Mouse (Mus musculus) forebrain, embryonic 11.5 days (tissue): ENCODE results near the gene Alg14. TPM values are rescaled to one million over a fixed set of nuclear protein-coding genes. Genes with fewer than 3 reads are reported as not detected.

Experiments used
- ATAC-seq: fragments of 200-750 bp; cut with Nextera tagmentation; replicated peaks from 2 replicates; pipeline ENCODE4 v1.8.0; 2017; ENCODE audit warnings: moderate TSS enrichment; ENCODE audit not compliant: low FRiP score
- DNase-seq: peaks from one replicate; pipeline ENCODE4 v3.0.0-alpha.2; 2017; ENCODE audit warnings: low spot score
- H3K27ac ChIP-seq: fragments of 300-500 bp; sonication (generic); 2 replicates; pipeline ENCODE4 v1.5.1; 2014; ENCODE audit warnings: low read depth, low read length
- H3K27me3 ChIP-seq: fragments of 300-500 bp; sonication (generic); 2 replicates; pipeline ENCODE4 v1.6.1; 2014; ENCODE audit warnings: mild to moderate bottlenecking, low read length, mixed read lengths; ENCODE audit not compliant: control insufficient read depth, insufficient read depth
- H3K36me3 ChIP-seq: fragments of 300-500 bp; sonication (generic); 2 replicates; pipeline ENCODE4 v1.6.1; 2014; ENCODE audit warnings: mild to moderate bottlenecking, low read length, moderate library complexity, mixed read lengths; ENCODE audit not compliant: control insufficient read depth, insufficient read depth
- H3K4me1 ChIP-seq: fragments of 300-500 bp; sonication (generic); replicated peaks from 2 replicates; pipeline ENCODE4 v1.6.1; 2014; ENCODE audit warnings: low read length, mixed read lengths; ENCODE audit not compliant: control insufficient read depth, insufficient read depth
- H3K4me2 ChIP-seq: fragments of 300-500 bp; sonication (generic); 2 replicates; pipeline ENCODE4 v1.6.1; 2014; ENCODE audit warnings: low read depth, mild to moderate bottlenecking, low read length, moderate library complexity, mixed read lengths; ENCODE audit not compliant: severe bottlenecking
- H3K4me3 ChIP-seq: fragments of 300-500 bp; sonication (generic); 2 replicates; pipeline ENCODE4 v1.5.1; 2014; ENCODE audit warnings: low read depth, low read length
- H3K9ac ChIP-seq: fragments of 300-500 bp; sonication (generic); 2 replicates; pipeline ENCODE4 v1.6.1; 2014; ENCODE audit warnings: low read length
- H3K9me3 ChIP-seq: fragments of 300-500 bp; sonication (generic); 2 replicates; pipeline ENCODE4 v1.6.1; 2016; ENCODE audit warnings: low read length, mixed read lengths; ENCODE audit not compliant: control insufficient read depth
- WGBS: fragments of 180-500 bp; shearing (Covaris S2); extraction: QIAGEN DNeasy Blood & Tissue Kit; methylation state at CpG from one replicate; pipeline ENCODE4 v1.1.7; 2014; 5-methylcytosine and 5-hydroxymethylcytosine counted together
- polyA plus RNA-seq: library from polyadenylated mRNA; unstranded; fragments of >200 nt; fragmentation: Nextera tagmentation; extraction: Ambion mirVana; gene quantifications from 2 replicates; pipeline ENCODE4 v1.2.1, GENCODE M21; 2014

The Alg14 gene
- polyA plus RNA-seq, 1 experiment from 2014 or later, result 28.9 TPM

DNA sequence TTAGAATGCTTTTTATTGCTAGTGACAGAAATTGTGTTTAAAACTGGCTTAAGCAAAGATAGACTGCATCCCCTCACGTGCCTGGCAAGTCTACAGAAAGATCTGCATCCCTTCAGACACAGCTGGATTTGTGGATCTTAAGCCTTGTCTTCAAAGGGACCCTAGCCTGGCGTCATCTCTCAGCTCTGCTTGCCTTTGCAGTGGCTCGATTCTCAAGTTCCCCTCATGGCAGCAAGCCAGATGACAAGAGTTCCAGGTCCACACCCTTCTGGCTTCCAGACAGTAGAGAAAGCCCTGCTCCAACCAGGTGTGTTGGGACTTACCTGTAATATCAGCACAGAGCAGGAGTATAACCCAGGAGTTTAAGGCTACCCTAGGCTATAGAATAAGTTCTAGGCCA is 65.5 kb downstream of the Alg14 start:
- DNase-seq (no peak), ATAC-seq (no peak)
- H3K9ac ChIP-seq, result no peak overlapping the region
- H3K4me1 ChIP-seq, result no peaks in the 10 kb centered on the region
- no peaks in the 10 kb centered on the region for H3K9me3 ChIP-seq
- H3K27me3 ChIP-seq, result no peaks in the 10 kb centered on the region
- no peak overlapping the region for H3K4me2 ChIP-seq
- WGBS, result 77% methylated on average over 3 of the region's 3 CpGs
- H3K4me3 ChIP-seq, result no peak overlapping the region
- H3K36me3 ChIP-seq, result no peaks in the 10 kb centered on the region
- H3K27ac ChIP-seq, result no peak overlapping the region

DNA sequence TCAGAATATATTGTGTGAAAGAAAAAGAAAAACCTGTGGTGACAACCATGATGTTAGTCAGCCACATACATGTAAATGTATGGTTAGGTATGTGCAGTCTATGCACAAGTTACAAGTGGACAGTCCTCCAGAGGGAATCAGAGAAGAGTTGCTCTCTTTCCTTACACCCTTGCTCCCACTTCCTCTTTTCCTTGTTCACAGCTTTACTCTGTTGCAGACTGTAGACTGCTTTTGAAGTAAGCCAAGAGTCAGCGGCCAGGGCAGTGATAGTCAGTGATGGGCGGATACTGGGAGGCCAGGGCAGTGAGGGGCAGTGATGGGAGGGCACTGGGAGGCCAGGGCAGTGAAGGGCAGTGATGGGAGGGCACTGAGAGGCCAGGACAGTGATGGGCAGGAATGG is 66.7 kb downstream of the Alg14 start:
- no peak overlapping the region for H3K27ac ChIP-seq
- DNase-seq, result no peak
- H3K4me2 ChIP-seq, result no peak overlapping the region
- no peaks in the 10 kb centered on the region for H3K9me3 ChIP-seq
- H3K36me3 ChIP-seq, result no peaks in the 10 kb centered on the region
- H3K27me3 ChIP-seq, result no peaks in the 10 kb centered on the region
- WGBS, result 71% methylated on average over 2 of the region's 2 CpGs
- H3K4me3 ChIP-seq, result no peak overlapping the region
- ATAC-seq, result no peak
- no peak overlapping the region for H3K9ac ChIP-seq
- no peaks in the 10 kb centered on the region for H3K4me1 ChIP-seq

DNA sequence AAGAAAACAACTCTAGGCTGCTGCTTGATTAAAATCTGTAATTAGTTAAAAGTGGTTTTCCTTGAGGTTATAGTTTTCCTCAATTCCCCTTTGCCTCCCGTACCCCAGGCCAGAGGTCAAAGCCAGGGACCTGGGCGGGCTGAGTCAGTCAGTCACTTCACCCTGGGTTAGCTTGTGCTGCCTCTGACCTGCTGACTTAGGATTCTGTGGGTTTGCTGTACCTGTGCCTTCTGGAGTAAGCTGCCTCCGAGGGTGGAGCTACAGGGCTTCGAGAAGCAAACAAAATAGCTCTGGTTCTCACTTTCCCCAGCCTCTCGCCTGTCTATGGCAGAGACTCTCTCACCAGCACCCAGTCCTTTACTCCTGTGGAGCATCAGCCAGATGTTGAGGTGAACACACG is 67.3 kb downstream of the Alg14 start:
- ATAC-seq, result no peak
- 87% methylated on average over 6 of the region's 6 CpGs for WGBS

DNA sequence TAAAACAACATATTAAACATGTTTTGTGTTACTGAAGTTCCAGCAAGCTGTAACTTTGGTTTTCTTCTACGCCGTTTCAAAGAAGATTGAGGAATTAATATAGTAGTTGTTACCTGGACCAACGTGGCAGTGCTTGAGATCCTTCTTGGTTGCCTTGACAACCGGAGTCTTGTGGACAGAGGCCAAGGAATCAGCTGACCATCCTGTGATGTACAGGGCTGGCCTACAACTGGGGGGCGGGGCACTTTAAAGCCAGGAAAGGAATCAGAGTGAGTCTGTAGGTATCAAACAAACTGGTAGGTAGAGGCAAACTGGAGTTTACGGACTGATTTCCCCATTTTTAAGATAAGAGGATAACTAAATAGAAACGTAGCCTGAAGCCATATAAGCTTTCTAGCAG is 67.7 kb downstream of the Alg14 start:
- Histone ChIP-seq H3K27me3 (no peaks in the 10 kb centered on the region), H3K4me1 (no peaks in the 10 kb centered on the region), H3K4me3 (no peak overlapping the region), H3K4me2 (no peak overlapping the region), H3K27ac (no peak overlapping the region), H3K9ac (no peak overlapping the region), H3K36me3 (no peaks in the 10 kb centered on the region), H3K9me3 (no peaks in the 10 kb centered on the region)
- ATAC-seq, result no peak
- DNase-seq, result no peak
- WGBS, result 87% methylated on average over 7 of the region's 7 CpGs

More for the DNA sequence above, 67.3 kb downstream of the Alg14 start:
- no peaks in the 10 kb centered on the region for H3K27me3 ChIP-seq
- no peak for DNase-seq
- H3K9ac ChIP-seq, result no peak overlapping the region
- no peak overlapping the region for H3K4me3 ChIP-seq
- no peaks in the 10 kb centered on the region for H3K36me3 ChIP-seq
- H3K27ac ChIP-seq, result no peak overlapping the region
- H3K9me3 ChIP-seq, result no peaks in the 10 kb centered on the region
- H3K4me2 ChIP-seq, result no peak overlapping the region
- no peaks in the 10 kb centered on the region for H3K4me1 ChIP-seq

DNA sequence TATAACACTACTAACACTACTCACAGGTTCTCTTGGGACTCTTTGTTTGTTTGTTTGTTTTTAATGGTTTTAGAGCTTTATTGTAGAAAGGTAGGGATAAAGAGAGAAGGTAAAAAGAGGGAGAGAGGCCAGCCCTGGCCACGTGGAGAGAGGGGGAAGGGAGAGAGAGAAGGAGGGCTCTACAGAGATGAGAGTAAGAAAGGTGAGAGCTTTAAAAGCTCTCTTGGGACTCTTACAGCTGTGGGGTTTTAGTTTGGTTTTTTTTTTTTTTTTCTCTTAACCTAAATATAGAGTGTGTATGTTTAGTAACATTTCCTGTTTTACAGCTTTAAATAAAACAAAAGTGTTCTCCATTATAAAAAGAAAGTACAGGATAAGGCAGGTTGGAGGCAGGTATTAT is 70.4 kb downstream of the Alg14 start:
- H3K36me3 ChIP-seq, result no peaks in the 10 kb centered on the region
- H3K9me3 ChIP-seq, result no peaks in the 10 kb centered on the region
- ATAC-seq, result no peak
- H3K4me1 ChIP-seq, result no peaks in the 10 kb centered on the region
- no peak overlapping the region for H3K27ac ChIP-seq
- WGBS, result 46% methylated on average over 1 of the region's 1 CpGs
- DNase-seq, result no peak
- no peak overlapping the region for H3K9ac ChIP-seq
- H3K4me2 ChIP-seq, result no peak overlapping the region
- H3K4me3 ChIP-seq, result no peak overlapping the region
- no peaks in the 10 kb centered on the region for H3K27me3 ChIP-seq

DNA sequence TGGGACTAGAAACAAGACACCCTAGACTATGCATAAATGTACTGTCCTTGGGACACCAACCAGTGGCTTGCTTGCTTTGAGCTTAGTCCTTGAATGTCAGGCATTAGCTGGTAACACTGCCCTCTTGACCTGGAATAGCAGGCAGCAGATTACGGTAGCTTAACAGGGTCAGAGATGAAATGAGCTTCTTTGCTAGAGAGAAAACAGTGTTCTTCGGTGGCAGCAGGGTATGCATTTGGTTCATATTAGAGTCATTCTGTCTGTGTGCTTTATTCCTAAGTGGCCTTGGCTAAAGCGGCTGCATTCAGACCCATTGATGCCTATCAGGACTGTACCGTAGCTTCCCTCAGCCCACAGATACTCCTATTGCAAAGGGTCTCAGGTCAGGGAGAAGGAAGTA is 72.8 kb downstream of the Alg14 start:
- Histone ChIP-seq H3K36me3 (no peaks in the 10 kb centered on the region), H3K27ac (no peak overlapping the region), H3K4me3 (no peak overlapping the region), H3K9ac (no peak overlapping the region), H3K27me3 (no peaks in the 10 kb centered on the region), H3K4me1 (no peaks in the 10 kb centered on the region), H3K9me3 (no peaks in the 10 kb centered on the region), H3K4me2 (no peak overlapping the region)
- DNase-seq, result no peak
- 69% methylated on average over 4 of the region's 4 CpGs for WGBS
- ATAC-seq, result no peak

DNA sequence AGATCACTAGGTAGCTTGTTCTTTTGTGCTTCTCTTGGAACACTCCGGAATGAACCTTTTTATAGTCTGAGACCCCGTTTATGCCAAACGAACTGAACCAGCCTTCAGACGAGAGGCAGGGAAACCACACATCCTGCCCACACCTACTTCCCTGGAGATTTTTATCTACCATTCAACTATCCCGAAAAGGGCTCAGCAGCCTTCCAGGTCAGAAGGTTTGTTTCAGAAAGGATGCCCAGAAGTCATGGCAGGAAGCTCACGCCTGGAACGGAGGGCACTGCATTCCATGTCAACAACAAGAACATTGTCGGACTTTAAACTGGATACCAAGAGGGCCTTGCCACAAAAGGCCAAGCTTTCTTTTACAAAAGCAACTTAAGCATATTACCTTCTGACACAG is 73.6 kb downstream of the Alg14 start:
- no peak for DNase-seq
- H3K27ac ChIP-seq, result no peak overlapping the region
- WGBS, result 76% methylated on average over 8 of the region's 8 CpGs
- H3K36me3 ChIP-seq, result no peaks in the 10 kb centered on the region
- no peaks in the 10 kb centered on the region for H3K9me3 ChIP-seq
- no peaks in the 10 kb centered on the region for H3K4me1 ChIP-seq
- no peak overlapping the region for H3K4me3 ChIP-seq
- H3K9ac ChIP-seq, result no peak overlapping the region
- H3K4me2 ChIP-seq, result no peak overlapping the region
- H3K27me3 ChIP-seq, result no peaks in the 10 kb centered on the region
- ATAC-seq, result no peak

DNA sequence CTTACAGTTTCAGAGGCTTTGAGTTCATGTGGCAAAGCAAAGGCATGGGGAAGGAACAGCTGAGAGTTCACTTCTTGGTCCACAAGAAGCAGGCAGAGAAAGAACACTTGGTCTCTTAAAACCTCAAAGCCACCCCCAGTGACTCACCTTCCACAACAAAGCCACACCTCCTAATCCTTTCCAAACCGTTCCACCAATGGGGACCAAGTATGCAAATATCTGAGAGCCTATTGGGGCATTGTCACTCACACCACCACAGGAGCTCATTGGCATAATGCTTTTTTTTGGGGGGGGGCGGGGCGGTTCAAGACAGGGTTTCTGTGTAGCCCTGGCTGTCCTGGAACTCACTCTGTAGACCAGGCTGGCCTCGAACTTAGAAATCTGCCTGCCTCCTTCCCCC is 77.0 kb downstream of the Alg14 start:
- ATAC-seq (no peak), DNase-seq (no peak)
- Histone ChIP-seq H3K27ac (no peak overlapping the region), H3K4me2 (no peak overlapping the region), H3K9ac (no peak overlapping the region), H3K4me1 (no peaks in the 10 kb centered on the region), H3K4me3 (no peak overlapping the region), H3K27me3 (no peaks in the 10 kb centered on the region), H3K36me3 (no peaks in the 10 kb centered on the region), H3K9me3 (no peaks in the 10 kb centered on the region)
- 87% methylated on average over 4 of the region's 4 CpGs for WGBS

DNA sequence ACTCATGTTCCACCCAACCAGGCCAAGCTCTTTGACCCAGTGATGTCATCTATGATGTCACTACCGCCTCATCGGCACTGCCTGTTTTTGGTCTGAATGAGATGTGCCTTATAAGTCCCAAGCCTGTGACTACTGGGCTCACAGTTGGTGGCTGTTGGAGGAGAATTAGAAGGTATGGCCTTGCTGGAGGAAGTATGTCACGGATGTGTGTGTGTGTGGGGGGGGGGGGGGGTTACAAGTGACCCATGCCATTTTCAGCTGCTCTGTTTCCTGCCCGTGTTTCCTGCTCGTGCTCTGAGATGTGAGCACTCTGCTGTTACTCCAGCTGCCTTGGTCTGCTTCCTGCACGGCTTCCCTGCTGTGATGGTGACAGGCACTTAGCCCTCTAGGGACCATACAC is 77.9 kb downstream of the Alg14 start:
- Histone ChIP-seq H3K4me3 (no peak overlapping the region), H3K27ac (no peak overlapping the region), H3K4me1 (no peaks in the 10 kb centered on the region), H3K9me3 (no peaks in the 10 kb centered on the region), H3K27me3 (no peaks in the 10 kb centered on the region), H3K36me3 (no peaks in the 10 kb centered on the region), H3K4me2 (no peak overlapping the region), H3K9ac (no peak overlapping the region)
- DNase-seq (no peak), ATAC-seq (no peak)
- WGBS, result 95% methylated on average over 6 of the region's 6 CpGs
